Mouse (Mus musculus) 416B (cell line): ENCODE results near the gene Gng2.

Experiments
- DNase-seq: peaks from one replicate; pipeline ENCODE4 v3.0.0; 2011; ENCODE audit warnings: low read depth

Gene Gng2

GRCm38 (mm10) chr14:19976421-19977270, 781 bp downstream of the Gng2 start:
- peak; percentile 80 for DNase-seq

- peak; percentile 68 for DNase-seq
These were observed 2.4 kb downstream of the Gng2 start for GRCm38 (mm10) chr14:19974978-19975493.

DNA sequence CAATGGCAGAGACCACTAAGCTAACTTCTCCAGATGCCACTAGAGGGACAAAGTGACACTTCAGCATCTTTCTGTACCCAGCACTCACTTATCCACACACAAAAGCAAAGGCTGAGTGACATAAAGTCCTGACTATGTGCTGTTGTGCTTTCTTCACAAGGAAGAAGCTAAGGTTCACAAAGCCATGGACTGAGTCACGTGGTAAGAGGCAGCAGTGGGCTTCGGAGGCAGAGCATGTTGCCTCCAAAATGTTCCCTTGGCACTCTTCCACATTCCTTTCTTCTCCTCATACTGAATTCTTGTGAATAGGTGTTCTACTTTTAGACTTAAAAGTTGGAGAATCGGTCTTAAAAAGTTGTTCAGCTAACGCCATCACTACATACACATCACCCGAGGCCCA, 3.0 kb downstream of the Gng2 start:
- DNase-seq = no peak

DNA sequence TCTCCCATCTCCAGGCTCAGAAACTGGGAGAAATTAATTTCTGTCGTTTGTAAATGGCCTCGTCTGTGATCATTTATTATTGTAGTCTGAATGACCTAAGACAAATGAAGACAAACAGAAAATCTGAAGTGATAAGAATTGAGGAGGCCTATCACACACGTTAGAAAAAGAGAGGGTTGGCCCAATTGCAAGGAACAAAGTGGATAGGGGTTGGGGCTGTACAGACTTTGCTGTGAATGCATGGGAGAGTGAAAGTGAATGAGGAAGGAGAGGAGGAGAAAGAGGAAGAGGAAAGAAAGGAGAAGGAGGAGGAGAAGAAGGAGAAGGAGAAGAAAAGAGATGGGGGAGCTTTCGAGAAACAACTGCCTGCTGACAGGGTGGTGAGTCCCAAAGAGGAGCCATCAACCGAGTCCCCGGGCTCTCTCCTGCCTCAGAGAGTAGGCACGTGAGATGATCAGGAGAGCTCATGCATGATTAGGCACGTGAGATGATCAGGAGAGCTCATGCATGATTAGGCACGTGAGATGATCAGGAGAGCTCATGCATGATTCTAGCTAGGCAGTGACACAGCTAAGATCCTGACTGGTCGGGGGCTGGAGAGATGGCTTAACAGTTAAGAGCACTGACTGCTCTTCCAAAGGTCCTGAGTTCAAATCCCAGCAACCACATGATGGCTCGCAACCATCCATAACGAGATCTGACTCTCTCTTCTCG, 5.0 kb downstream of the Gng2 start:
- DNase-seq = no peak

DNA sequence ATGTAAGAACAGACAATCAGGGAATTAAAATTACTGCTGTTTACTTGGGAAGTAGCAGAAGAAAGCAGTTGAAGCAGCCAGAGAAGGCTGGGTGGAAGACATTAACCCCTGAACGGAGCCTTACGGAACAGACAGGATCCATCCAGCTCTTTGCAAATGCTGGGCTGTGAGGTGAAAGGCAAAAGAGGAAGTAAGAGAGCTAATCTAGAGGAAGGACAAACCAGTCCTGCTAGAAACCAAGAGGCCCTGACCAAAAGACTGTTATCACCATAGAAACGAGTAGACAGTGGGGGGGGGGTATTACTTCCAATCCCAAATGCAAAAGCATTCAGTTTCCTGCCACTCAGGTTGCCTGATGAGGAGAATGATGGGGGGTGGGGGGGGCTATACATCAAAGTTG, 6.6 kb downstream of the Gng2 start:
- DNase-seq = peak; percentile 89

DNA sequence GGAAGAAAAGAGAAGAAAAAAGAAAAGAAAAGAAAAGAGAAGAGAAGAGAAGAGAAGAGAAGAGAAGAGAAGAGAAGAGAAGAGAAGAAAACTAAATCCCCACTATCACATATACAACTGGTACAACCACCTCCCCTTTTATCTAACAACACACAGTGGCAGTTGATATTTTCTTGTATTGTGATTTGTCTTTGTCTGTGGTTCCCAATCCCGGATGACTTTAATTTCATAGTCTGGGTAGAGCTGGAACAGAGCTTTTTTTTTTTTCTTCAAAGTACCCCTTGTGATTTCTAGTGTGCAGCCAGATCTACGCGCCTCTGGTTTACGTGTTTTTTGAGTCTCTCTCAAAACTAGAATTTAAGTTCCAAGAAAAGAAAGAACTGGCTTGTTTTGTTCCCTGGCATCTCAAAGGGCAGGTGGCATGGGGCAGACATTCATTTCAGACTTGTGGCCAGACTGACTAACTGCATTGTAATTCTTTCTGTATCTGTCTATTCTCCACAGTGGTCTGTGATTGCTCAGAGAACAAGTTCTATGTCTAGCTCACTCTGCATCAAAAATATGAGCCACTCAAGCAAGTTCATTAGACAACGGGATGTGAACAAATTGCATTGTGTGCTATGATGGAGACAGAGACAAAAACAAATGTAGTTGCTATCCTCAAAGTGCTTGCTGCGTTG, 7.2 kb downstream of the Gng2 start:
- peak; percentile 68 for DNase-seq

DNA sequence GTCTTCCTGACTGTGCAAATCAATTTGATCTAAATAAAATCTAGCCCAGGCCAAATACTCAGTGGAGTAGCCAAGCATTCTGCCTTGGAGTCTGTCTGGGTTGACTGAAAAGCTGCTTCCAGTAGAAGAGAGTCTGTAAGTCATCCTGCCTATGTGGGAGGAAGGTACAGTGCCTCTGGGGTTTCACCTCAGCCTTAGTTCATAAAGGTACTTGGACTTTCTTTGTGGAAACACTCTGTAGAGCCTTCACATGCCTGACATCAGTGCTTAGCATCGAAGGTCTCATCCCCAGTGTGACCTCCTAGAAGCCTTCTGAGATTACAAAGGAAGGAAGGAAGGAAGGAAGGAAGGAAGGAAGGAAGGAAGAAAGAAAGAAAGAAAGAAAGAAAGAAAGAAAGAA, 7.9 kb downstream of the Gng2 start:
- no peak for DNase-seq

- peak; percentile 44 for DNase-seq
These were observed 8.4 kb downstream of the Gng2 start for GRCm38 (mm10) chr14:19969011-19969521.

DNA sequence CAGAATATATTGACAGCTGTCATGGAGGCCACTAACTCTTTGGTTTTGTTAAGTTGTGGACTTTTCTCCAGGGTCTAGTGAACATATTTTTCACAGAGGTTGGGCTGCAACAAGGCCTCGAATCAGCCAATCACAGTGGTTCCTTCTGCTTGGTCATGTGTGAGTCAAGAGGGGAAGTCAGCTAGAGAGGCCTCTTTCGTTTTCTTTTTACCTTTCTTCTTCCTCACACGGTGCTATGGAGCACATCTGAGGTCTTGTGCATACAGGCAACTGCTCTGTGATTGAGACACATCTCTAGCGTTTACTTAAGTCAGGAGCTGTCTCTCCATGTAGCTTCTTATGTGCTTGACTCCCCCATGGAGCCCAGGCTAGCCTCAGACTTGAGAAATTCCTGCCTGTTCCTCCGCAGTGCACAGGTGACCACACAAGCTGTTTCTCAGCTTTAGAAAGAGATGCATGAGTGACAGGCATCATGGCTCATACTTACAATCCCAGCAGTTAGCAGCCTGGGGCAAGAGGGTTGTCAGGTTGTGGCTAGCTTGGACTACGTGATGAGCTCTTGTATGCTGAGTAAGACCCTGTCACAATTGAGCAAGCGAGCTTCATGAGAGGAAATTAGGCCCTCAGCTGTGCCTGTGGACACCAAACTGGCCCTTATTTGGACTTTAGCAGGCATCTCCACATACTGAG, 9.0 kb downstream of the Gng2 start:
- DNase-seq = peak; percentile 84

- DNase-seq = no peak
These were observed 9.9 kb downstream of the Gng2 start for GRCm38 (mm10) chr14:19967482-19967881.

DNA sequence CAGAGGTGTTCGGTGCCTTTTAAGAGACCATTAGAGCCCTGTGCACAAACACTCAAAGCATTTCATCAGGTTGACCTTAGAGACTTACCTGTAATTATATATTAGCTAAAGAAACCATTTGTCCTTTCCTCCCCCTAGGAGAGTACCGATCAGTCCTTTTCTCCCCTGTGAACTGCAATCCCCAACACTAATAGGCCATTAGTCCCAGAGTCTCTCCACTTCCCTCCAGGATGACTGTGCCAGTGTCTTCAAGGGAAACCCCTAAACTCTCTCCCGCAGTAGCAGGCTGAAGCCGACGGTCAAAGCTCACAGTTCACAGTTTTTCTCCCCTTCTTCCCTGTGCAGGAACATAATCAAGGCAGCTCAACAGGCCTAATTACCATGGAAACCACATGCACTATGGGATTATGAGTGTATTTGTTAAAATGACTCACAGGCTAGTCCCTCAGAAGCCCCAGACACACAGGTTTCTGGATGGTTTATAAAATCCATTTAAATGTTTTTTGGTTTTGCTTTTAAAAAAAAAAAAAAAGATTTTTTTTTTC, 13.4 kb downstream of the Gng2 start:
- DNase-seq = peak; percentile 36

- DNase-seq = peak; percentile 61
These were observed 15.2 kb downstream of the Gng2 start for GRCm38 (mm10) chr14:19961924-19962915.

- DNase-seq = no peak
These were observed 17.6 kb downstream of the Gng2 start for GRCm38 (mm10) chr14:19959860-19960259.

- DNase-seq = no peak
These were observed 22.4 kb downstream of the Gng2 start for GRCm38 (mm10) chr14:19955077-19955476.

DNA sequence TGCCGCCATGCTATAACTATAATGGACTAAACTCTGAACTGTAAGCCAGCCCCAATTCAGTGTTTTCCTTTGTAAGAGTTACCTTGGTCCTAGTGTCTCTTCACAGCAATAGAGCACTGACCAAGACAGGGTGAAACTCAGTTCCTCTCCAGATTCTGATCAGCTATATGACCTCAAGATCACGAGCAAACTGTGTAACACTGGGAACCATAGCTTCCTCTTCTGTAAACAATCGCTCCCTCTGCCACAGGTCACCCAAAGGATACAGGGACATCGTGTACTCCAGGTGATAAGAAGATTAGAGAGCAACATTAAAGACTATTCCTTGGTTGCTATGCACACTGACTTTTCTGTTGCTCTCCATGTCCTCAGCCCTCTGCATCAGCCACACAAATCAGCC, 26.6 kb downstream of the Gng2 start:
- no peak for DNase-seq

DNA sequence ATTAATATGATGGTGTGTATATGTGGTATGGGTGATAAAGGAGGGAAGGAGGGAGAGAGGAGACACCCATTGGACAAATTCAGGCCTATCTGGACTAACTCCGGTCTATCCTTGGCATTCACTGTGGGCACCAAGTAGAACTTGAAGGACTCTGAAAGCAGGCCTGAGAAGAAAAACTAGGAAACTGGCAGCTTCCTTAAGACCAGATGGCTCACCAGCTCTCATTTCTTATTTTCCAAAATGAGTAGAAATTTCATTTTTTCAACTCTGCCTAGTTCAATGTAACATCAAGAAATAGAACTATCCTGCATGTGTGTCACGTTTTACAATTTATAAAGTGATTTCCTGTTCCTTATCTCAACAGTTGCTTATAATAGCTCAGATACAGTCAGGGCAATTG, 28.0 kb downstream of the Gng2 start:
- DNase-seq = no peak

DNA sequence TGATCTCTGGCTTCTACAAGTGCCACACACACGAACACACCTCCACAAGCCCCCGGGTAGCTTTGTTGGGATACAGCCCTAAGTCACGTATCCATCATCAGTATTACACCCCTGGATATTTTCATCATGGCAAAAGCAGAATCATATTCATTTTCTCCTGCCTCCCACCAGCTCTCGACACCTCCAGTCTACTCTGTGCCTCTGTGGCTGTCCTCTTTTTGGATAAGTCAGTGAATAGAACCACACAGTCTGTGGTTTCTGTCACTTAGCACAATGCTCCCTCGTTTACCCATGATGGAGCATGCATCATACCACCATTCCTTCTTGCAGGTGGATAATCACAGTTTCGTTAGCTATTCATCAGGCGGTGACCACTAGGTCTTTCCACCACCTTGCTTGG, 31.2 kb downstream of the Gng2 start:
- DNase-seq = no peak

- DNase-seq = no peak
These were observed 34.7 kb downstream of the Gng2 start for GRCm38 (mm10) chr14:19942732-19943131.

DNA sequence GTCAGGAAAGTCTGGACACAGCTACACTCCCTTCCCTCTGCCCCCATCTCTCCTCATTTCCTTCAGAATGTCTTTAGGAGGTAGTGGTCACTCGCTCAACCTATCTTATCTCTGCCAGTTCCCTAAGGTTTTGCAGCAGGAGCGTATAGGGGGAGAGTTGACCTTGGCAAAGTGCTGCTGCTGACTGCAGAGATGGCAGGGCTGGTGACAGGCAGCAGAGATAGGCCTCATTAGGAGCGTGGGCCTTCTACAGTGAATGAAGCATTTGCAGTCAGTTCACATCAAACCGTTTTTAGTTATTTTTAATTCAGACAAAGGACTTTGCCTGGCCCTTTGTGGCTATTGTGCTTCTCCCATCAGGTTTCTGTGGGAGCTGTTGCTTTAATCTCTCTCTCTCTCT, 35.1 kb downstream of the Gng2 start:
- peak; percentile 42 for DNase-seq

DNA sequence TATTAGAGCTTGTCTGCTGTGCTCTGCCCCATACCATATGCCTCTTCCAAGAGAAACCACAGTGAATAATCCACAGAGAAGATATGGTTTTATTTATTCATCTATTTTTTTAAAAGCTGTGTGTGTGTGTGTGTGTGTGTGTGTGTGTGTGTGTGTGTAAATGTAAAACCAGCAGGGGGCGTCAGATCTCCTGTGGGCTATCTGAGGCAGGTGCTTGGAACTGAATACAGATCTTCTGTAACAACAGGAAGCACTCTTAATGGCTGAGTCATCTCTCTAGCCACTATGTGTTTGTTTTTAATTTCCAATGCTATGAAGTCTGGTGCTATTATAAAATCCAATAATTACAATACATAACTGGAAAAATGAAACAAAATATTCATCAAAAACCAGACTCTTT, 37.4 kb downstream of the Gng2 start:
- DNase-seq = peak; percentile 70
